Mouse (Mus musculus) G1E (cell line): Measurements from ENCODE around the gene Map4.

Experiments
- CTCF ChIP-seq: IDR thresholded peaks from 2 replicates; pipeline ENCODE4 v1.5.1; 2012; ENCODE audit warnings: low read depth, low read length, inconsistent platforms, mixed read lengths
- GATA1 ChIP-seq: IDR thresholded peaks from 2 replicates; pipeline ENCODE4 v1.6.1; 2012; ENCODE audit warnings: borderline replicate concordance, low read length, inconsistent platforms, mixed read lengths
- TAL1 ChIP-seq: conservative IDR thresholded peaks from 2 replicates; pipeline ENCODE4 v1.6.1; 2012; ENCODE audit warnings: low read depth, low read length, inconsistent platforms, mixed read lengths

- TF ChIP-seq CTCF (no peak), TAL1 (no peak), GATA1 (no peak)
Observed at GRCm38 (mm10) chr9:110131525-110132197, 200.4 kb downstream of the Map4 start.
